Mouse (Mus musculus) myocyte (in vitro differentiated cells): ENCODE measurements around the gene Wsb2.

Source experiments
- CEBPB ChIP-seq: IDR thresholded peaks from 2 replicates; pipeline ENCODE4 v1.6.1; 2011; ENCODE audit warnings: mild to moderate bottlenecking, moderate library complexity; ENCODE audit not compliant: poor library complexity, insufficient read depth, severe bottlenecking
- MAX ChIP-seq: IDR thresholded peaks from one replicate; pipeline ENCODE4 v1.6.1; 2011; ENCODE audit warnings: low read depth, mild to moderate bottlenecking, control low read depth
- MYOD1 ChIP-seq, 3 experiments: IDR thresholded peaks; one replicate each; pipeline ENCODE4 v1.6.1; 2011; ENCODE audit warnings: control low read depth in 2 of 3, low read depth in 2 of 3, mild to moderate bottlenecking in 2 of 3, moderate library complexity in 1 of 3; ENCODE audit not compliant: insufficient read length in 2 of 3, control insufficient read depth in 1 of 3
- MYOG ChIP-seq, 3 experiments: IDR thresholded peaks; one replicate each; pipeline ENCODE4 v1.6.1; 2011; ENCODE audit warnings: control low read depth in 2 of 3, low read depth in 2 of 3, mild to moderate bottlenecking in 2 of 3; ENCODE audit not compliant: insufficient read length in 2 of 3, control insufficient read depth in 1 of 3, insufficient read depth in 1 of 3
- POLR2A ChIP-seq: IDR thresholded peaks from one replicate; pipeline ENCODE4 v1.6.1; 2011; ENCODE audit warnings: low read depth, mild to moderate bottlenecking, control low read depth, moderate library complexity; ENCODE audit not compliant: insufficient read length
- POLR2AphosphoS2 ChIP-seq: IDR thresholded peaks from one replicate; pipeline ENCODE4 v1.6.1; 2011; ENCODE audit warnings: low read depth, control low read depth; ENCODE audit not compliant: insufficient read length
- REST ChIP-seq: IDR thresholded peaks from one replicate; pipeline ENCODE4 v1.6.1; 2011; ENCODE audit warnings: mild to moderate bottlenecking, control low read depth, moderate library complexity; ENCODE audit not compliant: insufficient read depth, insufficient read length
- SRF ChIP-seq: IDR thresholded peaks from one replicate; pipeline ENCODE4 v1.6.1; 2011; ENCODE audit warnings: low read depth; ENCODE audit not compliant: control insufficient read depth, insufficient read length
- TCF3 ChIP-seq: IDR thresholded peaks from one replicate; pipeline ENCODE4 v1.6.1; 2011; ENCODE audit warnings: low read depth, control low read depth; ENCODE audit not compliant: insufficient read length

DNA sequence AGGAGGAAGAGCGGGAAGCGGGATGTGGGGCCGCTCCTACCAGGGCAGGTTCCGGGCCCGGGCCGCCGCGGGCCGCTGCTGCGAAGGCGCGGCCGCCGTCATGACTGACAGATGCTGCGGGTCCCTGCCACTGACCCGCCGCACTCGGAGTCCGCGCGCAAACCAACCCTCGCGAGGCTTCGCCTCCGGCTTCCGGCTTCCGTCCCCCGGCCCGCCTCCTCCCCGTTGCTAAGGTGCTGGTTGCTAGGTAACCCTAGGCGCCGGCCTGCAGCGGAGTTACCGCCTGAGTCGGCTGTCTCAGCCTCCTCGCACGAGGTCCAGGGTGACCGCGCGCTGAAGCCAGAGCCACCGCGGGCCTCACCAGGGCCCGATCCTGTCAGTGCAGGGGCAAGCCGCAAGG, 31.8 kb downstream of the Wsb2 start, which contains the start of gene Rfc5:
- peak; percentile 72 for TF ChIP-seq POLR2A
- no peak for TF ChIP-seq MYOD1 (IDR thresholded peaks at IDR 0.05; ENCODE audit: control insufficient read depth in 1 of 3, insufficient read length in 2 of 3, low read depth in 2 of 3)
- no peak for TF ChIP-seq CEBPB
- TF ChIP-seq SRF: no peak
- peak; percentile 56 for TF ChIP-seq POLR2AphosphoS2
- no peak for TF ChIP-seq REST
- peak in 1 of 3 experiments; percentile 20 for TF ChIP-seq MYOG (IDR thresholded peaks at IDR 0.05; ENCODE audit: control insufficient read depth in 1 of 3, insufficient read depth in 1 of 3, insufficient read length in 2 of 3, low read depth in 2 of 3)
- TF ChIP-seq MAX: no peak
- no peak for TF ChIP-seq TCF3
